Mouse (Mus musculus): ENCODE measurements at regions not wholly inside any gene's neighbourhood (a gene's known extent, or its start where the extent isn't known, plus 50 kb on each side); places are given as distances from the start of the nearest gene placed in this dataset.

DNA sequence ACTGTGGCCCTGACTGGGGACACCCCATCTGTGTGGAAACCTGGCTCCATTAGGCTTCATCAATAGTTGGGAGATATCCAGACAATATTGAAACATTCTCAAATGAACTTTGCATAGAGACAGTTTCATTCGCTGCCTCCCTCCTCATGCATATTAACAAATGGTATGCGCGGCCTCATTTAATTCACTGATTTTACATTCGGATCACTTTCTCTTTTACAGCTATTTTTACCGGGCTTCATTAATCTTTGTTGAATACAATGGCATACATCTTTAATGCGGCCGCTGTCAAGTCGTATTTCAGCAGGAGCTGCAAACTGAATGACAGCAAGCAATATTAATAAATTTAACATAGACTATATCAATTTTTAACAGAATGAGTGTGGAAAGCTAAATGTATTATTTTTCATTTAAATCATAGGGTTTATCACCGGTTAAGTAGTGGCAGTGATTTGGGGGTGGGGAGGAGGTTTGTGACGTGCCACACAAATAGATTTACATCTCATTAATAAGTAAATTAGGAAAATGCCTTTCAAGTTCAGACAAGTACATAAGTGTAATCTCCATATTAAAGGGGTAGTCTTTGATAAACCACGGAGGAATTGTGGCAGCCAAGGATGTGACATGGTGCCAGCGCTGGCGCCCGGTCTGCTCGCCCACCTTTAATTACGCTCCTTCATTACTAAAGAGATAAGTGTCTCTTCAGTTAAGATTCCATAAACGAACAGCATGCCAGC is 480.4 kb upstream of the Mki67 start:
- no peak for DNase-seq

GRCm38 (mm10) chr7:136208879-136209278 is 492.7 kb upstream of the Mki67 start:
- no peak for DNase-seq

DNA sequence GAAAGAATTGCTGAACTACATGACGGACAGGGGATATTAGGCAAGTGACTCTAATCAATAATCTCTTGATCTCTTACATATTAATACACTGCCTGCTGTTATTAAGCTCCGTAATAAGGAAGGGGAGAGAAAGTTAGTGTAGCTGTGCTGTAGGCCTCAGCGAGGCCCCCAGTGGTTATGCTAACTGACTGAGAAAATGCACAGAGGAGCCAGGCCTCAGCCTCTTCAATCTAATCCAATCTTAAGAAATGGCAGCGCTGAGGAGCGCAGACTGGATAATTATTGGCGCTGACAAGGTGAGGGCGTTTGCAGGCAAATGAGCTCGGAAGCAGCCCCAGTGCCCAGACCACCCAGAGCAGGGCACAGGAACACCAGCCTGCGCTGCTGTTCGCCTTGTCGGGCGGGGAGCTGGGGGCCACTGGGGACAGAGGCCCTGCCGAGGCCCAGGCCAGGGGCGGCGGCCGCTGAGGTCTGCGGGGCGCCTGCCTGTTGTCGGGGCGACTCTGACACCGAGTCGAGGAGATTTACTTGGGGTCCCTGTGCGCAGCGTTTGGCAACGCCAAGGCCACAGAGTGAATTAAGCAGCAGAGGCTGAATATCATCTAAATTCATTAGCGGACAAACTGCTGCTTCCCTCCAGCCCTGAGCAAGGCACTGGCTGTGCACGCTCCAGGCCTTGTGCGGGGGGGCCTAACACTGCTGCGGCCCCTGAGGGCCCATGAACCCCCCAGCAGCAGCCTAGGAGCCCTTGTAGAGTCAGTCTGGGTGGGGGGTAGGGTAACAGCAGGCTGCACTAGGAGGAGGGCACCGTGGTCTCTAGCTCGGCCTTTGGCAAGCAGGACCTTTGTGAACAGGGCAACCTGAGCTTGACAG is 493.4 kb upstream of the Mki67 start:
- DNase-seq, result no peak

GRCm38 (mm10) chr7:136212492-136212891 is 496.3 kb upstream of the Mki67 start:
- no peak for DNase-seq

- DNase-seq, result no peak
Observed at GRCm38 (mm10) chr7:136213057-136213961, 497.1 kb upstream of the Mki67 start.

DNA sequence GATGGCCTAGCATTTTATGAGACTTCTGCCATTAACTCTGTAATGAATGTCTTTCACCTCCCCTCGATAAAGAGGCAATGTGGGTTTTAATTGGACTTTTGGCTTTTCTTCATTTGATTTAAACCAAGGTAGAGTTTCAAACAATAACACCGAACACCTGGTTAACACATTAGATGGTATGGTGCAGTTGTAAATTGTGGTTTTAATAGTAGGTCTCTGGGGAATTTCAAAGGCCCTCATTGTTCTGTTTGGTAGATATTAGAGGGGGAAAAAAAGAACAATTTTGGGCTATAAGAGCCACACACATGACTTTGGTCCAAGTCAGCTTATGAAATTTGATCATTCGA is 497.8 kb upstream of the Mki67 start:
- no peak for DNase-seq

DNA sequence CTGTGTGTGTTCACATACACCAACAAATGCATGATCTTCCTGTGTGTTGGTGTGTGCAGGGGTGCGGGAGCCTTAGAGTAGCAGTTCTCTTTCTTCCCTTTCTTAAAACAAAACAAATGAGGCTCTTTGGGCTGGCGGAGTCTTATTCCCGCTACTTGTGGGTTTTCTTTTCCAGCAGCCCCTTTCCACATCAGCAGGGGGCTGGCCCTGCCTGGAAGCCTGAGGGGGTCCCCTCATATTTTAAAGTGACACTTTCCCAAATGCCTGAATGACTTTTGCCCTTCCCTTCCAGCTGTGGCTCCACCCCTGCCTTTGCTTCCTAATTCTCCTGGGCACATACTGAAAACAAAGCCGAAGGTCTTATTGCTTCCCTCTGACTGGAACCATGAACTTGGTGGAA is 498.3 kb upstream of the Mki67 start:
- DNase-seq, result no peak

- DNase-seq, result no peak
Observed at GRCm38 (mm10) chr7:136216734-136217133, 500.6 kb upstream of the Mki67 start.

DNA sequence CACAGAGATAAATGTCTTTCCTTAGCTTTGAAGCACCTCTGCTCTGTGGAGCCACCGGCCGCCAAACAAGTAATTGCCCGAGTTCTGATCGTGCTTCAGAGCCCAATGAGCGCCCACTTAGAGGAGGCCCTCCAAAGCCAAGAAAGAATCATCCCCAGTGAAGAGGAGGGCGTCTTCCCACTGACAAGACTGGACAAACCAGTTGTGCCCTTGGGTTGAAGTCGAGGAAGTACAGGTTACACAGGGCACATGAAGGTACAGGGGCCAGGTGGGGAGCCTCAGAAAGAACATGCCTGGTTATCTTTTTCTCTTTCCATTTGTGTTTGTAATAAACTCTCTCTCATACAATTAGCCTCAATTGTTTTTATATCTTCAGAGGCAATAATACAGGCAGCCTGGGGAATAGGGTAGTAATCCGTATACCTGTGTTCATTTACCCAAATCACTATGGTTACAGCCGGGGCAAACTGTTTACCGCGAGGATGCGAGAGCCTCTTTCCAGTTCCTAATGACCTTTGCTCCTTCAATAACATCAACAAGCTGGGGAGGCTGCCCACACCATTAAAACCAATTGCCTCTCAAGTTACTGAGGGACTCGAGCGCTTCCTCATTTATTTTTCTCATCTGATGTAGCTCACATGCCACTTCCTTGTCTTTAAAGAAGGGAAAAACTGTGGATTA is 503.5 kb upstream of the Mki67 start:
- DNase-seq, result peak in 1 of 2 experiments; percentile 13

GRCm38 (mm10) chr7:136220245-136221167 is 504.3 kb upstream of the Mki67 start:
- peak in 1 of 2 experiments; percentile 13 for DNase-seq

GRCm38 (mm10) chr7:136221620-136222019 is 505.5 kb upstream of the Mki67 start:
- DNase-seq, result no peak

DNA sequence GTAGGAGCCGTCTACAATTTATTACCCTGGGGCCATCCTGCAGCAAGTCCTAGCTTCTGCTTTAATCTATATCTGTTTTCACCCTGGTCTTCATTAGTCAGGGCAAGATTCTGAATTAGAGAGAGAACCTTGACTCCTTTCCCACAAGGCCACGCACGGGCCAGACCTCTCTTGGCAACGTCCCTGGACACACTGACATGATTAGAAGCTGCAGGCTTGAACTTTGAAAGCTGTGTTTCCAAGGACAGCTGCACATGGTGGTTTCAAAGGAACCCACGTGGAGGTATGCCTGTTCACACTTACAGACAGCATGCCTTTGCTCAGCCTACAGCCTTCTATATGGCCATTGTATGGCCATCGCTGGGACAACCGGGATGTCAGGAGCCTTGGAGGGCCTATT is 509.9 kb upstream of the Mki67 start:
- peak in 1 of 2 experiments; percentile 22 for DNase-seq

GRCm38 (mm10) chr7:136228331-136228730 is 512.2 kb upstream of the Mki67 start:
- no peak for DNase-seq

DNA sequence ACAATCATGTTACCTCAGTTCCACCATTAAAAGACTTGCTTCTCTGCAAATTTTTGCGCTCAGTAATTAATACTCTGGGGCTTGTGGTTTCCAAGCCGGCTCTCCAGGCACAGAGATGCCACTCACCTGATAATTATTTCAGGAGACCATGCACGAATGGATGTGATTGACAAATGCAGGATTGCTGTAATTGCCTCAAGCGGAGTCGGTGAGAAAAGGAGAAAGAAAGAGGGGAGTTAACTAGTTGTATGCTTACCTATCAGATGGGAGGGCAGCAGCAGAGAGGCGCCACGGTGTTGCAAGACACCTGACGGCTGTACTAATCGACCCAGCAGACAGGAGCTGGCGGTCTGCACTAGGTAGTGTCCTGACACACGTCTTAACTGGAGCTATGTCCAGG is 513.4 kb upstream of the Mki67 start:
- no peak for DNase-seq

DNA sequence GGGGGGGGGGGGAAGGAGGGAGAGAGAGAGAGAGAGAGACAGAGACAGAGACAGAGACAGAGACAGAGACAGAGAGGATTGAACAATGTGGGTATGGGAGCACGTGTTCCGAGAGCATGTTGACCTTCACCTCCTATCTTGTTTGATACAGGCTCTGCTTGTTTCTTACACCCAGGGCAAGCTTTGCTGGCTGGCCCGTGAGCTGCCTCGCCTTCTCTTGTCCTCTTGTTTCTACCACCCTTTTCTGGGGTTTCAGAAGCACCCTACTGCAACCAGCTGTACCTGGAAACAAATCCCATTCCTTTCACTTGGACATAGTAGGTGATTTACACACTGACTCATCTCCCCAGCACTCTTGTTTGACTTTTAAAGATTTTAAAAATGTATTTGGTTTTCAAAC is 516.0 kb upstream of the Mki67 start:
- no peak for DNase-seq

- no peak for DNase-seq
Observed at GRCm38 (mm10) chr7:136235563-136235962, 519.4 kb upstream of the Mki67 start.

DNA sequence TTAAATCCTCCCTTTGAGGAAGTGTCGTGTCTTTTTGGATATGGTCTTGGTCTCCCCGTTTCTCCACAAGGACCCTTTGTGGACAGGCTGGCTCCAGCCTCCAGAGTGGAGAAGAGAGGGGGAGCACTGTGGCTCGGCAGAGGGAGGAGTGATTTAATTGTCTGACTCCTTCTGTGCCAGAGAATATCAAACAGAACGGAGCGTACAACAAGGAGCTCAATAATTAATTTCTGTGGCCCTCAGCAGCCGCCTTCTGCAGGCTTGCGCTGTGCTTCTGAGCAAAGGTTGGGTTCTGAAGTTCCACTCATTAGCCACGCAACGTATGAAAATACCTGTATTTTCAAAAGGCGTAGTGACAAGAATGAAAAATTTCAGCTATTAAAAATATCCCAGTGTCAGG is 520.2 kb upstream of the Mki67 start:
- DNase-seq, result no peak

DNA sequence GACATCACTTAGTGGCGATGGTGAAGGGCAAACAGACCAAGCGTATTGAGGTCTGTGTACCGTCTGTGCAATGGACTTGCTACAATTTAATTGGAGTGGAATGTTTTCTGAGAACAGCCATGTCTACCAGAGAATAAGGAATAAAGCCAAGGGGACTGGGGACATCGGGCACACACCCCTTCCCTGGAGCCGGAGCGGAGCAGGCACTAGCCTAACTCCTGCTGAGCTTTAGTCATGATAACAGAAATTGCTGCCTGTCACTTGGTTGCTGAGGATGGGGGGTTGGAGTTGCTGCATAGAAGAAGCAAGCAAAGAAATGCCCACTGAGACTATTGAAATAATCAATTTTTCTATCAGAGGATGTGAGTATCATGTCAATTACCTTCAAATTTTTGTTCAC is 549.5 kb upstream of the Mki67 start:
- DNase-seq, result no peak

- no peak for DNase-seq
Observed at GRCm38 (mm10) chr7:136267716-136268489, 551.7 kb upstream of the Mki67 start.

DNA sequence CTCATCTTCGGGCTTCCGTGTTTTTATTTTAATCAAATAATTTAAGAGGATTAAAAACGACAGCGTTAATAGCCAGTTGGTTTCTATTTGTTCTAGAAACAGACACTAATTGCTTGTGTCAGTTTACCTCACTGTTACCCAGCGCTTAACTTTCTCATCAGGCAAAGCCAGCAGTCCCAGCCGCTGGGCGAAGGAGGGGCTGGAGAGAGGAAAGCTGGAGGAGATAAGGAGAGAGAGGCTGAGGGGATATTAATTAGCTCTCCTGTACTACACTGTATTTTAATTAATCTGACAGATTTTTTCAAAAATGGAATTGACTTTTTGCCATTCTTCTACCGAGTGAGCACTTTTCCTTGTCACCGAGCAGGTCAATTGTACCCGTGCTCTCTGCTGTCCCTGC is 559.5 kb upstream of the Mki67 start:
- no peak for DNase-seq

- DNase-seq, result no peak
Observed at GRCm38 (mm10) chr7:136283770-136284169, 567.6 kb upstream of the Mki67 start.
